Mouse (Mus musculus) layer of hippocampus, postnatal 36 days (tissue): ENCODE measurements around the gene Smyd4. TPM values are rescaled to one million over a fixed set of nuclear protein-coding genes. Genes with fewer than 3 reads are reported as not detected.

Source experiments
- DNase-seq, 2 experiments: peaks; one replicate each; pipeline ENCODE4 v3.0.0; 2022
- total RNA-seq, 2 experiments: library from RNA; stranded (reverse); gene quantifications; 2 replicates each; pipeline ENCODE4 v1.2.3; 2021

Gene Smyd4
- total RNA-seq = 10 to 100 TPM; 12.8 to 14.4 TPM

DNA sequence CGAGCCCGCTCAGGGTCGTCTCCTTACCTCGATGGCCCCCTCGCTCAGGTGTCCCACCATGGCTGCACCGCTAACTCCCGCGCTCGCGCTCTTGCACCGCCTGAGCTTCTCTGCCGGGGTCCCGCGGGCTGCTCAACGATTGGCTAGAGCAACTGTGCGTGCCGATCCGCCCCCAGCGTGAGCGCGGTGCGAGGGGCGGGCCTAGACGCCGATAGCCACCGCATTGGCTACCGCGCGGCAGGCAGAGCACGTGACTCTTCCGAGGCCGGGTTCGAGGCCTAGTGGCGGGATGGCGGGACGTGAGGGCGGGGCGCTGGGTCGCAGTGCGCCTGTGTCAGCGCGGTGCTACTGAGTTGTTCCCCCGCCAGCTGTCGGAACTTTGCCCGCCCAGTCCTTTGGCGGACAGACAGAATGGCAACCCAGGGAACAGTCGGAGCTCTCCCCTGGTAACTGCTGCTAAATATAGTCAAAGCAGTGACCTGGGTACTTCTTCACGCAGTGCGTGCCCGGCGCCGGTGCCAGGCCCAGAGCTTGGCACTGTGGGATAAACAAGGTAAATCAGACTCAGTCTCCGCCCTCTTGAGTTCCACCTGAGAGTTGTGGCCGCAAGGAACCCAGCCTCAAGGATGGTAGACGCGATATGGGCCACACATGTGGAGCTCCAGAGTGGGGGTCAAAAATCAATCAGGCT is at the start of gene Smyd4, which contains the start of gene Rpa1:
Smyd4 (plus strand) TSS at position 235 of the 691 bp plus-strand sequence.
Rpa1 (minus strand) TSS at position 126 of the 691 bp plus-strand sequence.
- peak; percentile 93 to 95 for DNase-seq

GRCm38 (mm10) chr11:75298491-75298890 is 49.7 kb upstream of the Smyd4 start:
- DNase-seq = no peak

DNA sequence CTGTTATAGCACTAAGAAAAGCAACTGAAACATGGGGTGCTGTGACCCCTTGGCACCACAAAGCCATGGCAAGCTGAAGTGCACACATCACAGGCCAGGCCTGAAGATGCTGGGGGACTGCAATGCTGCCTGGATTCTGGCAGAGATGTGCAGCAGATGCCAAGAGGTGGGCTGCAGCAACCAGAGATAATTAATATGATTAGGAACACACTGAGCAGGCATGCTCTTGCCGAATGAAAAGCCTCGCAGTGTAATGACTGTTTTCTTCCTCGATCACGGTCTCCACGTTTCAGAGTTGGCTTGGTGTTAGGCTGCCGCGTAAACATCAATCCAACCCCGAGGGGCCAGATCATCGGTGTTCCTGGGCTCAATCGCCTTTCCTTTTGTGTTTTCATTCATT is 48.4 kb upstream of the Smyd4 start:
- DNase-seq = no peak

- DNase-seq = no peak
Measured at GRCm38 (mm10) chr11:75300954-75301353, 47.3 kb upstream of the Smyd4 start.

- no peak for DNase-seq
Measured at GRCm38 (mm10) chr11:75304797-75305196, 43.4 kb upstream of the Smyd4 start.

DNA sequence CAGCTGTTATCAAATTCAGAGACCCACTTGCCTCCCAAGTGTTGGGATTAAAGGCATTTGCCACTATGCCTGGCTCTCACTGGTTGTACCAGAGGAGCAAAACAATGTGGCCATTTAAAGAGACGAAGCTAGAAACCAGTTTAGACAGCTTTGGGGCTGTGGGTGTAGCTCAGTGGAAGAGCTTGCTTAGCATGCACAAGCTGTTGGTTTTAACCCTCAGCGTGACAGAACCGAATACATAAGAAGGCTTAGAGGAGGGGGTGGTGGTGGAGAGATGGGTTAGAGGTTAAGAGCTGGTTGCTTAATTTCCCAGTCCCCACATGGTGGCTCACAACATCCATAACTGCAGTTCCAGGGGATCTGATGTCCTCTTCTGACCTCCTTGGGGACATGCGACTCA is 39.6 kb upstream of the Smyd4 start:
- no peak for DNase-seq

DNA sequence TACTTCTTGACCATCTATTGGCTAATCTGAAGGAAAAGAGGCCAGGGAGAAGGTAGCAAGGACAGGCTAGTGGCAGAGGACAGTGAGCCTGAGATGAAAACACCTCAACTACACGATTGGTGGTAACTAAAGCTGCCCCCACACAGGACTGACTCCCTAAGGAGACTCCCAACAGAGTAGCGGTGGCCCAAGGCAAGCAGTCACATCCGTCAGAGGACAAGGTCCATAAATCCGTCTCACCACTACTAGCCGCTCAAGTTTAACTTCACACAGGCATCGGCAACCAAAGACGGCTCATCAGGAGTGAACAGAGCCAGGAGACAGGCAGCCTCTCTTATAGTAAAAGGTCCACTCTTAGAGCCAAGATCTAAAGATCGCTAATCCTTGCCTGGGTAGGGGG is 37.4 kb upstream of the Smyd4 start:
- DNase-seq = no peak

- no peak for DNase-seq
Measured at GRCm38 (mm10) chr11:75311751-75312150, 36.5 kb upstream of the Smyd4 start.

DNA sequence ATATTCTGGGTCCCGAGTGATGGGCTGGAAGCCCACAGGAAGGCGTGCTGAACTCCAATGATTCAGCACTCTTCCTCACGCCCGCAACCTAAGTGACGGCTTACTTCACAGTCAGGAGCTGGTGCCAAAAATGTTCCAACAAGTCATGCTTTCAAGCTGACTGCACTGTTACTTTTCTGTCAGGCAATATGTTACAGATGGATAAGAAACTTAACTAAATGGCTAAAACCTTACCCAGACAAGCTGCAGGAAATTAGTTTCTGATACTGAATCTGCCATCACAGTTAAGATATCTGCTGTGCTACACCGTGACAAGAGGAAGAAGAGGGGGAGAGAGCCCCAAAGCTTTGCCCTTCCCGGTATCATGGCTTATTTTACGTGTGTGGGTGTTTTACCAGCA is 34.4 kb upstream of the Smyd4 start:
- DNase-seq = no peak

GRCm38 (mm10) chr11:75318351-75319221 is 29.6 kb upstream of the Smyd4 start:
- no peak for DNase-seq

GRCm38 (mm10) chr11:75319246-75319645 is 29.0 kb upstream of the Smyd4 start:
- no peak for DNase-seq

DNA sequence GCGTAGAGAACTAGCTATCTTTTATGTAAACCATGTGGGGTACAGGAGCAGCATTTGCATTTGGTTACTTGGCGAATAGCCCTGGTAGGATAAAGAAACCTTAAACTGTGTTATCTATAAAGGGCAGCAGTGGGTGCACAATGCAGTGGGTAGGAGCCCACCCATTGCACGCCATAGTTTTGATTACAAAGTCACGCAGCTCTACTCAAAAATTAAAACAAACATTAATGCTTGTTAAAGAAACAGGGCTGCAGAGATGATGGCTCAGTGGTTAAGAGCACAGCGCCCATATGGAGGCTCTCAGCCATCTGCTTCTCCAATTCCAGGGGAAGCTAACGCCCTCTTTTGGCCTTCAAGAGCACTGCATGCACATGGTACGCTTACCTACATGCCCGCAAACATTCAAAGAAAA is 24.9 kb upstream of the Smyd4 start:
- DNase-seq = no peak

DNA sequence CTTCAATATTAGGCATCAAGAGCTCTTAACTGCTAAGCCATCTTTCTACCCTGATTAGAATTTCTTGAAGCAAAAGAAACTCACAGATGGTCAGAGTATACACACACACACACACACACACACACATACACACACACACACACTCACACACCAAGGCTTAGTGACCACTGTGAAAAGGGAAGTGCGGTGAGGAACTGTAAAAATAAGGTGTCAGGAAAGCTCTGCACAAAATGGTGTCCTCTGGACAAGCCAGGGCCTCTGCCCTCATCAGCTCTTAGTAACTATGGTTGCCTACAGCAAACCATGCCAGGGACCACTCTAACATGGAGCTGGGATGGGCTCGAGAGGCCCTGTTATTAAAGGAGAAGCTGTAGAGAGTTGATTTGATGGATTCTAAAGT is 23.8 kb upstream of the Smyd4 start:
- no peak for DNase-seq

GRCm38 (mm10) chr11:75325116-75325968 is 22.9 kb upstream of the Smyd4 start:
- DNase-seq = no peak

- DNase-seq = no peak
Measured at GRCm38 (mm10) chr11:75325969-75326311, 22.3 kb upstream of the Smyd4 start.

- no peak for DNase-seq
Measured at GRCm38 (mm10) chr11:75336676-75337075, 11.6 kb upstream of the Smyd4 start.

GRCm38 (mm10) chr11:75337246-75337645 is 11.0 kb upstream of the Smyd4 start:
- DNase-seq = no peak

GRCm38 (mm10) chr11:75340076-75340475 is 8.2 kb upstream of the Smyd4 start:
- DNase-seq = no peak

- no peak for DNase-seq
Measured at GRCm38 (mm10) chr11:75340698-75341345, 7.4 kb upstream of the Smyd4 start.

GRCm38 (mm10) chr11:75343096-75343495 is 5.1 kb upstream of the Smyd4 start:
- DNase-seq = no peak

GRCm38 (mm10) chr11:75344163-75344562 is 4.1 kb upstream of the Smyd4 start:
- no peak for DNase-seq

GRCm38 (mm10) chr11:75344716-75345115 is 3.5 kb upstream of the Smyd4 start:
- DNase-seq = no peak
